Mouse (Mus musculus) lung, postnatal 0 days (tissue): ENCODE results near the gene Lypd5.

Experiments used
- CTCF ChIP-seq: IDR thresholded peaks from 2 replicates; pipeline ENCODE4 v1.5.1; 2016; ENCODE audit warnings: antibody characterized with exemption, mild to moderate bottlenecking
- EP300 ChIP-seq: IDR thresholded peaks from 2 replicates; pipeline ENCODE4 v1.6.1; 2016; ENCODE audit warnings: antibody characterized with exemption, mild to moderate bottlenecking, control low read depth

- no peak for TF ChIP-seq CTCF
- no peak for TF ChIP-seq EP300
Observed at GRCm38 (mm10) chr7:24299823-24300481, 49.0 kb upstream of the Lypd5 start.
